Mouse (Mus musculus) kidney, adult 8-10 months (tissue): ENCODE measurements around the gene Tbx10.

ENCODE experiments used
- DNase-seq, 2 experiments: peaks; one replicate each; pipeline ENCODE4 v3.0.0; 2022

The Tbx10 gene

DNA sequence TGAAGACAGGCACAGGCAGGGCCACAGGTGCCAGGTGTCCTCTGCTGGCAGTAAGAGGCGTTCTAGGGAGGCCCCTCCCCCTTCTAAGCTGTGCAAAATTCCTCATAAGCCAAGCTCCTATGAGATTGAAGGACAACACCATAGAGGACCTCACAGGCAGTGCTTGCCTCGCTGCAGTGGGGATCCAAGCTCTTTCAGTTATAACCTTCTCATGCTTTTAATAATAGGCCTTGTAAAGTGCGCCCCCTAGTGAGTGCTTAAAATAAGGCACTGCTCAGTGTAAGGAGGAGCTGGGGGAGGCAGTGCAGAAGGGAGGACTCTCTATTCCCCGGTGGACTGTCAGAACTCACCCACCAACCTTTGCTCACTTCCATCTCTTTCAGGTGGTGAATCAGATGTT lies 12.2 kb upstream of the Tbx10 start:
- peak; percentile 78 to 89 for DNase-seq

DNA sequence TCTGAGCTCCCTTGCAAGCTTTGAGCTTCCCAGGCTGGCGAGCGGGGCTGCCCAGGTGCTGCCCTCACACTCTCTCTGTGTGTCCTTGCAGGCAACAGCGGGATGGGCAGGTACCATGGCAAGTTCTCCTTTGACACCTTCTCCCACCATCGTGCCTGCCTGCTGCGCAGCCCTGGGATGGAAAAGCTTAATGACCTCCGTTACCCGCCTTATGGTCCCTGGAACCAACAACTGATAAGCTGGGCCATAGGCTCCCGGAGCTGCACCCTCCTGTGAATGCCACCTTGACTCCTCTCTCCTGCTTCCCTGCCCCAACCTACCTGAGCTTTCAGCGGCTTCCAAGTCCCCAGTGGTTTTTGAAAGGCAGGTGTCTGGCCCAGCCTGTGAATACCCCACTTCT lies 11.6 kb upstream of the Tbx10 start:
- DNase-seq = no peak

DNA sequence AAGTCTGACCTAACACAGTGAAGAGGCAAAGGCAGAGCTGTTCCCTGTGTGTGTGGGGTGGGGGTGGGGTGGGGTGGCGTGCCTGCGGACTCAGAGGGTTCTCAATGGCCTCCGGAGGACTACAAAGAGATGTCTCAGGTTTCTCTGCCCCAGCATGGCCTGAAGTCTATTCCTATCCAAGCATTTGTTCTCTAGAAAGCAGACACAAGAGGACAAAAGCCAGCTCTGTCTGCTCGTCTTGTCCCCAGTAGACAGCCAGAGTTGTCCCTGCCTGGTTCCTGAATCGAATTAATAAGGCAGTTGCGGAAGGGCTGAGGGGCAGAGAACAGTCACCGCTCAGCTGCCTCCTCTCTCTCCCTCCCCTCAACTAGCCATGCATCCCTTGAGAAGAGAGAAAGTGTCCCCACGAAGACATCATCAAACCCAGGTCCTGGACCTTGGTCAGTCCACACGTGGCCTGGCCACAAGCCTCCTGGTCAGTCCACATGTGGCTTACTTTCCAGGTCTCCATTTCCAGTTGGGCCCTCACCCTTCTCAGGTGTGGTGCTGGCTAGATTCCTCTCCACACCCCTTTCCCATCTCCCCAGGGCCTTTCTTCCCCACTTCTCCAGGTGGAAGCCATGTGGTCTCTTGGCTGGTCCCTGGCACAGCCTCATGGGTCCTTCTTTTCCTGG lies 8.9 kb upstream of the Tbx10 start:
- peak in 1 of 2 experiments; percentile 38 for DNase-seq

DNA sequence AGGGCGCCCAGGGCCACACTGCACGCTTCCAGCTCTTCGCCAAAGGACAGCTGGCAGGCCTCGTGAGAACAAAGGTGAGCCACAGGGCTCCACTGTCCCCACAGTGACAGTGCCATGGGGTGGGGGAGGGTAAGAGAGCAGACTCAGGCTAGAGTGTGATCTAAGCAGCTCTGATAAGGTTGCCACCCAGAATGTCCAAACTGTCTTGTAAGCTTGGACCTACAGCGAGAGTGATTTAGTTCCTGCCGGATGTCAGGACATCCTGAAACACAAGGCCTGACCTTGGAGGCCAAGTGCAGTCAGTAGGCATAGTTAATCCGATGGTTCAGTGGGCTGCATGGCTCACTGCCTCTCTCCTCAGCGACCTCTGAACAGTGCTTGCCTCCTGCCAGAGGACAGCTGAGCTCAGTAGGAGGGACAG lies 7.3 kb upstream of the Tbx10 start:
- DNase-seq = peak; percentile 91 to 93

DNA sequence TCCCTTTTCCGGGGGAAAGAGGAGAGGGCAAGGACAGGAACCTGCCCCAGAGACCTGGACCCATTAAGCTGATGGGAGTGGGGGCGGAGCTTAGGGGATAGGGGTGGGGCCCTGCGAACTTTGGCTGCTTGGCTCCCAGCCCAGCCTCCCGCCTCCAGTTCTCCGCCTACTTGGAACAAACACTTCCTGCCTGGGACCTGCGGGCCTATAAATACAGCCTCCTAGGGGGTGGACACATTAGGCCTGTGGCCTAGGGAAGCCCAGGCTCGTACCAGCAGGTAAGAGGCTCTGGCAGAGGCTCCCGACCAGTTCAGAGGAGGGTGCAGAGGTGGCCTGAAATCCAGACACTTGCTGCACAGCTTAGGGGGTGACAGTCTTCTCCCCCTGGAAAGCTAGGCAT lies 6.2 kb upstream of the Tbx10 start, which contains the start of gene Acy3:
Gene Acy3 (plus strand): TSS at position 237 of the 400 bp plus-strand sequence.
- DNase-seq = peak; percentile 97 to 98

DNA sequence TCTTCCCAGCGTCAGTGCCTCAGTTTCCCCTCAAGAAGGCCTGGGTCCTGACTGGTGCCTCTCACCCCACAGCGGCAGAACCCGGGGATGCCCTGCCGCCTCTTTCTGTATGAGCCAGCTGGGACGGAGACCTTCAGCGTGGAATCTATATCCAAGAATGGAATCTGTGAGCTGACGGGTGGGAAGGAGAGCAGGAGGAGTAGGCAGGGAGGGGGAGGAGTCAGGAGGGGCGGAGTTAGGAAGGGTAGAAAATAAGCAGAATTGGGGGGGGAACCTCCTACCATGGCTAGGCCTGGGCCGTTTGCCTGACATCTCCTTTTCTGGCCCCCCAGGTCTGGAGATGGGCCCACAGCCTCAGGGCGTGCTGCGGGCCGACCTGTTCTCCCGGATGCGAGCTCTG lies 4.5 kb upstream of the Tbx10 start:
- DNase-seq = peak in 1 of 2 experiments; percentile 50

DNA sequence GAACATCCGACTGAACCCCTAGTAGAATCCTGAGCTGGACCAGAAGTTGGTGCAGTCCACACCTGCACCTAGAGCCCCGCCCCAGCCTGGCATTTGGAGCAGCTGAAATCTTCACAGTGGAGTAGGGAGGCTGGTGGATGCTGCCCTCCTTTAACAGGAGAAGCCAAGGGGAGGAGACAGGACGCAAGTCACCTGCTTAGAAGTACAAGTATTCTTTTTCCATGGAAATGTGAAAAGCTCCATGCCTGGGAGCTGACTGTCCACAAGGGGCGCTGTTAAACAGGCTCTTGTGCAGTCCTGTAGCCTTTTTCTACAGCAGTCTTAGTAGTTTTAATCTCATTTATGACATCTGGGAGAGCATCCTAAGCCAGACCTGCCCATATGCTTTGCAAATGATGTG lies 3.8 kb upstream of the Tbx10 start:
- peak in 1 of 2 experiments; percentile 49 for DNase-seq

DNA sequence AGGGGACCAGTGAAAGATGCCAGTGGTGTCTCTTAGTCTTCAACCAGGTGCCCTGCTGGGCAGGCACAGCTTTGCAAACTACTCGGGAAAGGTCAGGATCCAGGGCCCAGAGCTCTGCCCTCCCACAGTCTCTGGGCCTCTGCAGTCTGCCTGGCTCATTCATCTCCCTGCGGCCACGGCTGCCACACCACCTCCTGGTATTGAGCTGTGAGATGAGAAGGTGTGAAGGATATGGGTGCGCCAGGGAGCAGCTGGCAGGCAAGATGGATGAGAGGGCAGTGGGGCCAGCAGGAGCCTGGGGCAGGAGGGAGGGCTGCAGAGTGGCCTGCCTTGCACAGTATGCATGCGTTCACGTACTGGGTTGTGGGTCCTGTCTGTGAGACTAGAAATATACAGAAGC lies 1.7 kb upstream of the Tbx10 start:
- DNase-seq = no peak

DNA sequence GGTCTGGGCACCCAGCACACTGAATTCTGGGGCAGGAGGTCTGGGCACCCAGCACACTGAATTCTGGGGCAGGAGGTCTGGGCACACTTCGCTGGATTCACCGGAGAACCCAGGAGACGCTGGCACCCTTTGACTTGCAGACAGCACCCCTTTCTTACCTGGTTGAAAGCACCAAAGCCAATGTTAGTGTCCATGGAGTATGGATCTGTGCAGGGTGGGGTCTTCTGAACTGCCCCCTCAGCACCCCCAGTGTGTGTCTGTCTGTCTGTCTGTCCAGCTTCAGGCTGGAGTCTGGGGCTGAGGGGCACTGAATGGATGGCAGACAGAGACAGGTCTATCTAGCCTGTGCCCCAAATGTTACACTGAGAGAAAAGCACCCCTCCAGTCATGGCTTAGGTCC lies 990 bp upstream of the Tbx10 start:
- DNase-seq = no peak

DNA sequence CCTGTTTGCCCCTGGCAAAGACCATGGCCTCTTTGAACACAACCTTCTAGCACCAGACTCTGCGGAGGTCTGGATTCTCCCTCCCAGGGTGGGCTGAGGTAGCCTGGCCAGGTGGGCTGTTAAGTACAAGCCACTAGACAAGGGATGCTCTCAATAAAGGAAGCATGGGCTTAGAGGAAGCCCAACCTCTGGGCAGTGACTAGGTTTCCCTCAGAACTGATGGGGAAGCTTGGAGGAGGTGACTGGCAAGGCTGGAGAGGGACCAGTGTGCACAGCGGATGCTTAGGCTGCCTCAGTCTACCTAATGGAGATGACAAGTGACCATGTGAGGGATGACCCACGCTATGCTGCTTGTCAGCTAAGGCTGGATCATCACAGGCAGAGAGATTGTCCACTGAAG lies 586 bp upstream of the Tbx10 start:
- DNase-seq = peak in 1 of 2 experiments; percentile 48

DNA sequence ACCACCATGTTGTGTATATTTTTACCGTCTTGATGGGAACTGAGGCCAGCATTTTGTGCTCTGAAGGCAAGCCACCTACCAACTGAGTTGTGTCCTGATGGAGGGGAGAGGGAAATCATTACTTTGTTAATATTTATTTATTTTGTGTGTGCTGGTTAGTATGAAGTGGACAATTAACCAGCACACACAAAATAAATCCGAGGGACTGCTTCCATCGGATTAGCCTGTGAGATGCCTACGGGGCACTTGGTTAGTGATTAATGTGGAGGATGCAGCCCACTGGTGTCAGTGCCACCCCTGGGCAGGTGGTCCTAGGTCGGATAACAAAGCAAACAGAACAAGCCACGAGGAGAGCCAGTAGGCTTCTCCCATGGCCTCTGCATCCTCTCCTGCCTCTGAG lies 2.4 kb downstream of the Tbx10 start:
- peak in 1 of 2 experiments; percentile 42 for DNase-seq

DNA sequence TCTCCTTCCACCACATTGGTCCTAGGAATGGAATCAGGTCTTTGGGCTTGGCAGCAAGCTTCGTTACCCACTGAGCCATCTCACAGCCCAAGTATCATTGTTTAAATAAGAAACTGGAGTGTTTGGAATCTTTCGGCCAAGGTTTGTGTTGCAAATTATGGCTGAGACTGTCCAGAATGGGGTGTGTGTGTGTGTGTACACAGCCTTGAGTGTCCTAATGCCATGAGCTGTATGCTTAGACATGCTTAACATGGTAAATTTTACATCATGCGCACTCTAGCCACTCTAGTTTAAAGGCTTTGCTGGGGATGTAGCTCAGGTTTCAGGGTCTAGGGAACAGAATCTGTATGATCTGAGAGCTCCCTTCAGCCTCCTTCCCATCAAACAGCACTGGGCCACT lies 3.0 kb downstream of the Tbx10 start:
- no peak for DNase-seq

DNA sequence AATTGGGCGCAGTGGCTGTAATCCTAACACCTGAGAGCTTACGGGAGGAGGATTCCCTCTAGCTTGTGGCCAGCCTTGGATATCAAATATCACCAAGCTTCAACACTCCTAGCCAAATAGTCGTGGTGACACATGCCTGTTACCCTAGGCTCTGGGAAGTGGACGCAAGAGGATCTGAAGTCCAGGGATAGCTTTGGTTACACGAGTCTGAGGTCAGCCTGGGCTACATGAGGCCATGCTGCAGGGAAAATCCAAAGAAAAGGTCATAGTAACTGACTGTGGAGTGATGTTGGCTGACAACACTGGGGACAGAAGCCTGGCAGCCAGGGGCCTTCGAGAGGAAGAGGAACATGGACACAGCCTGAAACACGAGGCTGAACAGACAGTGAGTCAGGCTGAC lies 3.6 kb downstream of the Tbx10 start:
- no peak for DNase-seq

DNA sequence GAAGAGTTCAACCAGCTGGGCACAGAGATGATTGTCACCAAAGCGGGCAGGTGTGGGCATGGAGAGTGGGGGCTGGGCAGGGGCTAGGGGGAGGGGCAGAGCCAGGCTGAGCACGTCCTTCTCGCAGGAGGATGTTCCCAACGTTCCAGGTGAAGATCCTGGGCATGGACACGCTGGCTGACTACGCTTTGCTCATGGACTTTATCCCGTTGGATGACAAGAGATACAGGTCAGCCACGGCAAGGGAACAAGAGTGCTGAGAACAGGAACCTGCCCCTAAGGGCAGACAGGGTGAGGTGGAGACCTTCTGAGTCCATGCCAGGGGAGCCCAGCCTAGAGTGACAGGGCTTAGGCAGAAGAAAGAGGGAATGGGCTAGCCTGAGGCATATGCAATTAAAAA lies 4.2 kb downstream of the Tbx10 start:
- peak in 1 of 2 experiments; percentile 59 for DNase-seq

DNA sequence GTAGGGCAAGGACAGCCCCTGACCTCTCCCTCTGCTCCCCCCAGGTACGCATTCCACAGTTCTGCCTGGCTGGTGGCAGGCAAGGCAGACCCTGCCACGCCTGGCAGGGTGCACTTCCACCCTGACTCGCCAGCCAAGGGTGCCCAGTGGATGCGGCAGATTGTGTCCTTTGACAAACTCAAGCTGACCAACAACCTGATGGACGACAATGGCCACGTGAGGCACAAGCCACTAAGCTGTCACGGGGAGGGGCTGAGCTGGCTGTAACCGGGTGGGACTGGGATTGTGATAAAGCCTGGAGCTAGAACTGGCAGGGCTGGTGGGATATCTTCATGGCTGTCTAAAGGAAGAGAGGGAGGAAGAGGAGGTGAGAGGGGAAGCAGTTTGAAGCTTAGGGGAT lies 4.7 kb downstream of the Tbx10 start:
- DNase-seq = no peak

DNA sequence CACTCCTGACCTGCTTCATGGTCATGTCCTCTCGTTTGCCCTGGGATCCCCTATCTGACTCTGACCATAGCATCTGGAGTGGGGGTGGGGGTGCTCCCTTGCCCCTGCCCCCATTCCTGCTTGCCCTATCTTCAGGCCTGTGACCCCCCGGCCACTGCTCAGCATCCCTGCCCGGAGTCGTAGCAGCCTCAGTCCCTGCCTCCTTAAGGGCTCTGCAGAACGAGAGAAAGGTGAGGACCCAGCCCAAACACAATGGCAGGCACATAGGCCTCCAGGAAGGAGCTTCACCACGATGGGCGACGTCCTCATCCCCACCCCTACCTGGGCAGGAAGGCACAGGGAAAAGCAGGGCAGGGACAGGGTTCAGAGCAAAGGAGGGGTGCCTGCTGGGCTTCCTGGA lies 5.8 kb downstream of the Tbx10 start:
- DNase-seq = no peak

DNA sequence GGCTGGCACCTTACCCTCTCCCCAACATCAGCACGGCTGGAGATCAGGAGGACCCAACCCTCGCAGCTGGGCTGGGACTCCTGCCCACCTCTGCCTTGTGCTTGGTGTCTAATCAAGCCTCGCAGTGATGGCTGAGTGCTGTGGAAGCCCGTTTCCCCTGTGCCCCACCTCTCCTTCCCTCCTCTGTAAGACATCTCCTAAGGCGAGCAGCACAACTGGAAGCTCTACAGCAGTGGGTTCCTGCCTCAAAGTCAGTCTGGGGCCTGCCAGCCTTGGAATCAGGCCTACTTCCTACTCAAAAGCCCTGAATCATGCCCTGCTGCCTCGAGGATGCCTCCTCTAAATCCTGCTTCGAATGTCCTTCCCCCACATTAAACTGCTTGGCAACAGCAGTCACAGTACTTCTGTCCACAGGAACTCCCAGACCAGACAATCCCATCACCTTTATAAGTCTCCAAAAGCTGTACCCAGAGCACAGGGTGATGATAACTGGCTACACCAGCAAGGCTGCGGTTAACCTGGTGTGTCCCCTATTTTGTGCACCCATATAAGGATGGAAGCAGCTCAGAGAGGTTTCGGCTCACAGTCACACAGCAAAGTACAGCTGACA lies 6.7 kb downstream of the Tbx10 start:
- no peak for DNase-seq

DNA sequence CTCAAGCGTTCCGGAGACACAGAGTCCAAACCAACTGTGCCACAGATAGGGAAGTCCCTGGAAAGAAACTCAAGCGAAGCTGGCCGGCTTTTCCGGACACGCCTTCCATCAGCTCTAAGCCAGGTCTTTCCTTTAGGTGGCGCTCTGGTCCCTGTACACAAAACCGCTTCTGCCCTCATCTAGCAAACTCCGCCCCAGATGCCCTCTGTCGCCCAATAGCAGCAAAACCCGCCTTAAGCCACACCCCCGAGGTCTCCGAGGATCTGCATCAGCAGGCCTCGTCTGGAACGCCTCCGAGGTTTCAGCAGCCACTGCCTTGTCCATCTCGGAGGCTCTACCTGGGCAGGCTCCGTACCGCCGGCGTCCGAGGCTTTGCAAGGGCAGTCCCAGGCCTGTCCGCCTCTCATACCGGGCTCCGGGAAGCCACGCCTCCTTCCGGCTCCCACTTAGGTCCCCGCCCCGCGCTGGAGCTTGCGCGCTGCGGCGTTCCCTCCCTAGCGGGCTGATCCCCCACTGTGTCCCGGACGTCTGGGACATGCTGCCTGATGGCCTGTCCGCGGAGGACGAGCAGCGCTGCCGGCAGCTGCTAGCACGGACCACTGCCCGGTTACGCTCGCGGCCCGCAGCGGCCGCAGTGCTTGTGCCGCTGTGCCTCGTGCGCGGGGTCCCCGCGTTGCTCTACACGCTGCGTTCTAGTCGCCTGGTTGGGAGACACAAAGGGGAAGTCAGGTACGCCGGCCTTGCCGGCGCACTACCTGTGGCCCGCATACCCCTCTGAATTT lies 7.8 kb downstream of the Tbx10 start, which contains the start of the genes Nudt8 and Gm49405:
Gene Nudt8 (plus strand): TSS at position 462 of the 782 bp plus-strand sequence.
Gene Gm49405 (plus strand): TSS at position 508 of the 782 bp plus-strand sequence.
- DNase-seq = peak; percentile 98

DNA sequence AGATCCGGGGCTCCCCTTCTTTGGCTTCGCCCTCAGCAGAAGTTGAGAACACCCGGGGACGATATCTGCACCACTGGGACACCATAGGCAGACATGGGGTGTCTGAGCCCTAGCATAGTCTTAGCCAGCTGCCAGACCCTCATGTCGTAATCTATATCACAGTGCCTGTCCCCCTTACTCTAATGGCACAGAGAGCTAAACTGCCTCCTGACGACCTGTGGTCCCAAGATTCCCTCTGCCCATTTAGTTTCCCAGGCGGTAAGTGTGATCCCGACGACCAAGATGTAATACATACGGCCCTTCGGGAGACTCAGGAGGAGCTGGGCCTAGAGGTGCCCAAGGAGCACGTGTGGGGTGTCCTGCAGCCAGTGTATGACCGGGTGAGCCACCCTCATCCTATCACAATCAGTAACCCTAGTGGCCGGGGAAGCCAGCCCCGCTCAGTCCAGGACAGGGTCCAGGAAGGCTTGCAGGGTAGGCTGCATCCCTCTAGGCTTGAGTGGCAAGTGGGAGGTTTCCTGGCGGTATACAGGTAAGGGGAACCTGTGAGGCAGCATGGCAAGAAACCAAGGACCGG lies 8.5 kb downstream of the Tbx10 start:
- no peak for DNase-seq

DNA sequence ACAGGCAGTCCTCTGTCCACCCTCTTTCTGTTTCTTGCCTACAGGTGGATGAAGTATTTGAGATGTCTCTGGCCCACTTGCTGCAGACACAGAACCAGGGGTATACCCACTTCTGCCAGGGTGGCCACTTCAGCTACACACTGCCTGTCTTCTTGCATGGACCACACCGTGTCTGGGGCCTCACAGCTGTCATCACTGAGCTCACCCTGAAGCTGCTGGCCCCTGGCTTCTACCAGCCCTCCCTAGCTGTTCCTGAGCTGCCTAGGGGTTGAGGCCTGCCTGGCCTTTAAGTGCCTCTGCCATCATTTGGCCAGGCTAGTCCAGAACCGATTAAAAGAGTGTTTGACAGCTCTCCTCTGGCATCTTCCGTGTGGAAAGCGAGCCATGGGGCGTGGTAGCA lies 9.2 kb downstream of the Tbx10 start:
- DNase-seq = no peak

DNA sequence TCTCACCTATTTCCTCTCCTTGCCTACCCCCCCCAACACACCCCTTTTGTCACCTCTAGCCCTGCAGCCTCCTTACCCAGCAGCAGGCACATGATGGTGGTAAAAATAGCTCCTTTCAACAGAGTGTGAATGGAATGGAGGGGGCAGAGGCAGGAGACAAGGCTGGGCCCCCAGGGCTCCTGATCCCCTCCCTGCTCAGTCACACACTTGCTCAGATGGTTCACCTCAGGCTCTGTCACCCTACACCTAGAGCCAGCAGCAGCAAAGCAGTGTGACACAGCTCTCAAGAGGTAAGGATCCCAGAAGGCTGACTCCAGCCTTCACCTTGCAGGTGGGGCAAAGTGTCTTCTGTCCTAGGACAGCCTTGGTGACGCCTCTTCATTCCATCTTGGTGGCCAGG lies 10.6 kb downstream of the Tbx10 start, which contains the start of gene Doc2g:
Gene Doc2g (plus strand): TSS at position 202 of the 400 bp plus-strand sequence.
- DNase-seq = no peak

DNA sequence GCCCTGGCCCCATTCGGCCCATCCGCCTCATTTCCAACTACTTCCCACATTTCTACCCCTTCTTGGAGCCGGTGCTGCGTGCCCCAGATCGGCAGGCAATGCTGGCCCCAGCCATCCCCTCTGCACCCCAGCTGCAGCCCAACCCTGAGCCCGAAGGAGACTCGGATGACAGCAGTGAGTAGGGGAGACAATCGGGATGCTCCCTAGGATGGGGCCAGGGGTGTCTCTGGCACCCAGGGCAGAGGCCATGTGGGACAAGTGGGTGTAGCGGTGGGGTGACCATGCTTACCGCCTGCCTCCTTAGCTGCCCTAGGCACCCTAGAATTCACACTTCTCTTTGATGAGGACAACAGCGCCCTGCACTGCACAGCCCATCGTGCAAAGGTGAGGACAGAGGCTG lies 11.1 kb downstream of the Tbx10 start:
- no peak for DNase-seq

DNA sequence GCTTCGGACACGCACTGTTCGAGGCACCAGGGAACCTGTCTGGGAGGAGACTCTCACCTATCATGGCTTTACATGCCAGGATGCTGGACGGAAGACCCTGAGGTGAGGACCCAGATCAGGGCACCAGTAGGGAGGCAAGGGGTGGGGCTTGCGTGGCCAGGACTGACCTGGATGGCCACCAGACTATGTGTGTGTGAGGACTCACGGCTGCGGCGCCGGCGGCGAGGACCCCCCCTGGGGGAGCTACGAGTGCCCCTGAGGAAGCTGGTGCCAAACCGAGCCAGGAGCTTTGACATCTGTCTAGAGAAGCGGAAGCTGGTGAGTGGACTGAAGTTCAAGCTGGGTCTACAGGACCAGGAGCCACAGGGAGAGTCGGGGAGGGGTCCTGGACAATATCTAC lies 11.8 kb downstream of the Tbx10 start:
- no peak for DNase-seq
